Mouse (Mus musculus): ENCODE results near the gene Lfng.

Lfng gene

GRCm38 (mm10) chr5:140647821-140648518 lies 40.9 kb downstream of the Lfng start:
- in situ Hi-C loops (cut with MboI; ENCODE audit: low pct_unique_long_range_greater_than_20kb in 1 of 2, low sequenced_read_pairs in 2 of 2, unreplicated experiment in 1 of 2): no loop called here

- in situ Hi-C loops (cut with MboI; ENCODE audit: low pct_unique_long_range_greater_than_20kb in 1 of 2, low sequenced_read_pairs in 2 of 2, unreplicated experiment in 1 of 2): no loop called here
These were observed 41.5 kb downstream of the Lfng start, which contains the start of gene Ttyh3 for GRCm38 (mm10) chr5:140648519-140649100. TSS of gene Ttyh3 (minus strand) at chr5:140649031.

GRCm38 (mm10) chr5:140649101-140649667 lies 42.1 kb downstream of the Lfng start:
- in situ Hi-C loops (cut with MboI; ENCODE audit: low pct_unique_long_range_greater_than_20kb in 1 of 2, low sequenced_read_pairs in 2 of 2, unreplicated experiment in 1 of 2): no loop called here

- in situ Hi-C loops (cut with MboI; ENCODE audit: low pct_unique_long_range_greater_than_20kb in 1 of 2, low sequenced_read_pairs in 2 of 2, unreplicated experiment in 1 of 2): no loop called here
These were observed 42.8 kb downstream of the Lfng start for GRCm38 (mm10) chr5:140649881-140650414.

GRCm38 (mm10) chr5:140651231-140651630 lies 44.1 kb downstream of the Lfng start:
- in situ Hi-C loops (cut with MboI; ENCODE audit: low pct_unique_long_range_greater_than_20kb in 1 of 2, low sequenced_read_pairs in 2 of 2, unreplicated experiment in 1 of 2): no loop called here

- in situ Hi-C loops (cut with MboI; ENCODE audit: low pct_unique_long_range_greater_than_20kb in 1 of 2, low sequenced_read_pairs in 2 of 2, unreplicated experiment in 1 of 2): no loop called here
These were observed 45.5 kb downstream of the Lfng start for GRCm38 (mm10) chr5:140652587-140652986.

- in situ Hi-C loops (cut with MboI; ENCODE audit: low pct_unique_long_range_greater_than_20kb in 1 of 2, low sequenced_read_pairs in 2 of 2, unreplicated experiment in 1 of 2): no loop called here
These were observed 47.2 kb downstream of the Lfng start for GRCm38 (mm10) chr5:140654096-140654845.

GRCm38 (mm10) chr5:140659607-140660272 lies 52.6 kb downstream of the Lfng start:
- in situ Hi-C loops (cut with MboI; ENCODE audit: low pct_unique_long_range_greater_than_20kb in 1 of 2, low sequenced_read_pairs in 2 of 2, unreplicated experiment in 1 of 2): no loop called here

- in situ Hi-C loops (cut with MboI; ENCODE audit: low pct_unique_long_range_greater_than_20kb in 1 of 2, low sequenced_read_pairs in 2 of 2, unreplicated experiment in 1 of 2): no loop called here
These were observed 53.3 kb downstream of the Lfng start for GRCm38 (mm10) chr5:140660398-140660797.

GRCm38 (mm10) chr5:140661427-140661826 lies 54.3 kb downstream of the Lfng start:
- in situ Hi-C loops (cut with MboI; ENCODE audit: low pct_unique_long_range_greater_than_20kb in 1 of 2, low sequenced_read_pairs in 2 of 2, unreplicated experiment in 1 of 2): no loop called here

GRCm38 (mm10) chr5:140661875-140662643 lies 54.9 kb downstream of the Lfng start:
- in situ Hi-C loops (cut with MboI; ENCODE audit: low pct_unique_long_range_greater_than_20kb in 1 of 2, low sequenced_read_pairs in 2 of 2, unreplicated experiment in 1 of 2): no loop called here

GRCm38 (mm10) chr5:140662741-140663592 lies 55.8 kb downstream of the Lfng start:
- in situ Hi-C loops (cut with MboI; ENCODE audit: low pct_unique_long_range_greater_than_20kb in 1 of 2, low sequenced_read_pairs in 2 of 2, unreplicated experiment in 1 of 2): no loop called here

- in situ Hi-C loops (cut with MboI; ENCODE audit: low pct_unique_long_range_greater_than_20kb in 1 of 2, low sequenced_read_pairs in 2 of 2, unreplicated experiment in 1 of 2): no loop called here
These were observed 56.6 kb downstream of the Lfng start for GRCm38 (mm10) chr5:140663621-140664180.

Data from mouse embryonic stem cell (cell line).